Mouse (Mus musculus) adrenal gland (tissue): ENCODE data around the gene Hirip3.

Experiments
- intact Hi-C: fragments of 180-260 bp; cut with DNase I; formaldehyde crosslinking; loops from one replicate; pipeline ENCODE4 v1.15.1; 2025

Hirip3 gene

GRCm38 (mm10) chr7:126853454-126853853 lies 8.3 kb upstream of the Hirip3 start:
- intact Hi-C loops: no loop called here

DNA sequence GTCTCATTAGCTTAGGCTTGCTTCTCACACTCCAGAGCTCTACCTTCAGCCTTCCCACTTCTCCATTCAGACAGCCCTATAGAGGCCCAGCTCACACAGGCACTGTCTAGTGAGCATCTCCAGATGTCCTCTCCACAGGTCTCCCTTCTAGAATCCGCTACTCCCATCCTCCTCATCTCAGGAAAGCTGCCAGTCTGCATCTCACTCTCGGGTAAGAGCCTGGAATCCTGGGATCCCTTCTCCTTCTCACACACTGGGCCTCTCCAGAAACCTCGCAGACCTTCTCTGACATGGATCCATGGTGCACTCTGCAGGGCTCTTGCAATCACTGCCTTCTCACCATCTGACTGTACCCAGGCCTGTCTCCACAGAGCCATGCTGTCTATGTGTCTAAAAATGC lies 6.1 kb upstream of the Hirip3 start:
- intact Hi-C loops: no loop called here

DNA sequence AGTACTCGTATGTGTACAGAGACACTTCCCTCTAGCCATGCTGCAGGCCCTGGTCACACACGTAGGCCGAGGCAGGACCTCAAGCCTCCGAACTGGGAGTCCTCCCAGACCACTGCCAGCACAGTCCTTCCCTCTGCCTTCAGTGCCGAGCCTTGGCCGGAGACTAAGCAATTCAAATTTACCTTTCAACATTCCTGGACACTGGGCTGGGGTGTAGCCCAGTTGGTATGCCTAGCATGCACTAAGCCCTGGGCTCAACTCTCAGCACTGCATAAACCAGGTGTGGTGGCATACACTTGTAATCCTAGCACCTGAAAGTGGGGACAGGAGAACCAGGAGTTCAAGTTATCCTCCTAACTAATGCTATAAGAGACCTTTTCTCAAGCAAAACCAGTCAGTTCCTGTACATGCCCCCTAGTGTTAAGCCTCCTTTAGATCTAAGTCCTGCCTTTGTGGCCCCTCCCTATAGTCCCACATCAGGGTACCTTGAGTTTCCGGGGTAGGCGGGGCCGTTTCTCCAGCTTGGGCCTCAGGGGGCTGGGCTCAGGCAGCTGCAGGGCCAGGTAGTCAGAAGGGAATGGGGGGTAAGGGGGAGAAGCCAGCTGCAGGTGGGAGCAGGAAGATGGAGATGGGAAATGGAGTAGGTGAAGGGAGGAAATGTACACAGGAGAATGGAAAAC lies 4.9 kb upstream of the Hirip3 start:
- intact Hi-C loops: no loop called here

DNA sequence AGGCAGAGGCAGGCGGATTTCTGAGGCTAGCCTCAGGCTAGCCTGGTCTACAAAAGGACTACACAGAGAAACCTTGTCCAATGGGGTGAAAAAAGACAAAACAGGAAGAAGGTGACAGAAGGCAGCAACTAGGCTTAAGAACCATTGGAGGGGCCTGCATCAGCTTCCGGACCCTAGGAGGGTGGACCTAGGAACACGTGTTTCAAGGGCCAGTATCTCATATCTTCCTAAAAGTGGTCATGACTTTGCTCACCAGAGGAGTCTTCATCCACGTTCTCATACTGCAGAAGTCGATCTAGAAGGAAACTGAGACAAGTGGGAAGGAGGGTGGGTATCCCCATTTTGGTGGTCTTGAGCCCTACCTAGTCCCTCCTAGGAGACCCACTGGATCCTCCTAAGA lies 785 bp upstream of the Hirip3 start:
- intact Hi-C loops: no loop called here

GRCm38 (mm10) chr7:126862147-126862784 lies 494 bp downstream of the Hirip3 start, which contains the start of gene Ino80e:
TSS of gene Ino80e (minus strand) at chr7:126862377.
- intact Hi-C loops: no loop called here

DNA sequence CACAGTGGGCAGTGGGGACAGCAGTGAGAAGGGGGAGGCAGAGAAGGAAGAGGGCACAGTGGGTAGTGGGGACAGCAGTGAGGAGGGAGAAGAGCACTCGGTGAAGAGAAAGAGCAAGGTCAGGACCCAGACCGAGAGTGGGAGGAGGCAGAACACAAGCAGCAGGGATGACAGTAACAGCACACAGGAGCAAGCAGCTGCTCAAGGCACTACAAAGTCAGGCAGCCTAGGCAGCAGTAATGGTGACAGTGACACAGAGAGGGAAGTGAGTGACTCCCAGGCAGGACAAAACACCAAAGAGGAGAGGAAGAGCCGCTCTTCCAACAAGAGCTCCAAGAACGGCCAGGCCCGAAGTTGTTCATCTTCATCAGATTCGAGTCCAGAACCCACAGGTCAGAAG lies 2.0 kb downstream of the Hirip3 start:
- intact Hi-C loops: no loop called here

- intact Hi-C loops: no loop called here
Observed at GRCm38 (mm10) chr7:126867534-126867933, 5.8 kb downstream of the Hirip3 start.

GRCm38 (mm10) chr7:126868003-126868402 lies 6.2 kb downstream of the Hirip3 start:
- intact Hi-C loops: no loop called here

DNA sequence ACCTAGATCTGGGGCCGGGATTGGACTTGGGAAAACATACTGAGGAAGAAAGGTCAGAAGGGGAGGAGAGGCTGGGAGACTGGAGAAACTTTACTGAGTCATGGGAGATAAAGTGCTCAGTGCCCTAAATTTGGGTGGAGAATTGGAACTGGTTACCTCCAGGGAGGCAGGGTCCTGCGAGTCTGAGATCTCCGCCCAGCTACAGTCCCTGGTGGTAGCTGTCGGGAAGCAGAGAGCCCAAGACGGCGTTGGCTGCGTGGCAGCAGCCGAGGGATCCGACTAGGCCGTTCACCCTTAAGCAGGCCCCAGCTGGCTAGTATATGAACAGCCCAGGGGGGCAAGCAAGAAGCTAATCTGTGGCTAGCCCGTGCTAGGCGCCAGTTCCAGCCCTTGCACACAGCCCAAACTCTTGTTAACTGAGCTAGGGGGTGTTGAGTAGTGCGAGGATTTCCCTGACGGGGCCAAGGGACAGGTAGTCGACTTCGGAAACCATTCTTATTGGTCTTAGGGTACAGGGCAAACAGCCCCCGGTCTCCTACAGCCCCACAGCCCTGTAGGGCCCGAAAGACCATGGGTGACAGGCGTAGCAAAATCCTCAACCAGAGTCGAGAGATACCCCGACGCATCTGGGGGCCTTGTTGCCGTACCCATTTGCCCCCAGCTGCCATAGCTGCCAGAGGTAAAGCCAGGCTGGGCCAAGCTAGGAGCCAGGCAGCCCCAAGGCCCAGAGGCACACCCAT lies 8.2 kb downstream of the Hirip3 start:
- intact Hi-C loops: no loop called here

GRCm38 (mm10) chr7:126870520-126870891 lies 8.7 kb downstream of the Hirip3 start:
- intact Hi-C loops: no loop called here

GRCm38 (mm10) chr7:126877239-126877638 lies 15.5 kb downstream of the Hirip3 start:
- intact Hi-C loops: no loop called here

DNA sequence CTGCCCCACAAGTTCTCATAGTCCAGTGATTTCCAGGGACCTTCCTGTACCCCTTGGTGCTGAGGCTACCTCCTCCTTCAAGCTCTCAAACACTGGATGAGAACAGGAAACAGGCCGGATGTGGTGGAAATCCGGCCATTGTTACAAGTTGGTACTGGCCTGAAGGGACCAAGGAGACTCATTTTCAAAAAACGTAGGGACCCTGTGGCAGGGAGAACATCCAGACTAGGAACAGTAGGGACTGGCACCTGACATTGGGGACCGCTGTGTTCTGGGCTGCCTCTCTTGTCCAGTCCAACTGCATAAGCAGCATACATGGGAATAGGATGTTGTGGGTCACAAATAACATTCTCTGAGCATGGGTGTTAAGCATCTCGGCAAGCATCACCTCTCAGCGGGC lies 19.3 kb downstream of the Hirip3 start:
- intact Hi-C loops: no loop called here

GRCm38 (mm10) chr7:126883731-126884181 lies 22.0 kb downstream of the Hirip3 start:
- intact Hi-C loops: no loop called here

GRCm38 (mm10) chr7:126884286-126885164 lies 22.8 kb downstream of the Hirip3 start, which contains the start of gene Taok2:
TSS of gene Taok2 (minus strand) at chr7:126884703.
- intact Hi-C loops: loop anchor here (5.0 kb wide), 1 partner anchor 43 kb away; the partner anchor contains the start of gene Kctd13

DNA sequence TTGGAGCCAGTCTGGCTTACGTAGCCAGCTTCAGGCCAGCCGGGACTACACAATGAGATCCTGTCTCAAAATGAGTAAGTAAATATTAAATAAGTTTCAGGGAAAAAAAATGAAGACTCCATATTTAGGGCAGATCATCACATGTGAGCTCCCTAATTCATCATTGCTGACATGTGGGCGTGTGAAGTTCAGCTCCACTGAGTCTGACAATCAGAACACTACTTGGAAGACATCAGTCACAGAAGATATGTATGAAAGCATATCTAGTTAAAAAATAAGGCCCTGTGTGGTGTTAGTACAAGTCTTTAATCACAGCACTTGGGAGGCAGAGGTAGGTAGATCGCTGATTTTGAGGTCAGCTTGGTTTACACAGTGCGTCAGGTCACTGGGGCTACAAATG lies 25.5 kb downstream of the Hirip3 start:
- intact Hi-C loops: loop anchor here (5.0 kb wide), 1 partner anchor 40 kb away; the partner anchor contains the start of gene Kctd13

- intact Hi-C loops: loop anchor here (5.0 kb wide), 1 partner anchor 38 kb away; the partner anchor contains the start of gene Kctd13
Observed at GRCm38 (mm10) chr7:126888852-126889251, 27.1 kb downstream of the Hirip3 start.

GRCm38 (mm10) chr7:126896912-126897311 lies 35.1 kb downstream of the Hirip3 start:
- intact Hi-C loops: no loop called here

DNA sequence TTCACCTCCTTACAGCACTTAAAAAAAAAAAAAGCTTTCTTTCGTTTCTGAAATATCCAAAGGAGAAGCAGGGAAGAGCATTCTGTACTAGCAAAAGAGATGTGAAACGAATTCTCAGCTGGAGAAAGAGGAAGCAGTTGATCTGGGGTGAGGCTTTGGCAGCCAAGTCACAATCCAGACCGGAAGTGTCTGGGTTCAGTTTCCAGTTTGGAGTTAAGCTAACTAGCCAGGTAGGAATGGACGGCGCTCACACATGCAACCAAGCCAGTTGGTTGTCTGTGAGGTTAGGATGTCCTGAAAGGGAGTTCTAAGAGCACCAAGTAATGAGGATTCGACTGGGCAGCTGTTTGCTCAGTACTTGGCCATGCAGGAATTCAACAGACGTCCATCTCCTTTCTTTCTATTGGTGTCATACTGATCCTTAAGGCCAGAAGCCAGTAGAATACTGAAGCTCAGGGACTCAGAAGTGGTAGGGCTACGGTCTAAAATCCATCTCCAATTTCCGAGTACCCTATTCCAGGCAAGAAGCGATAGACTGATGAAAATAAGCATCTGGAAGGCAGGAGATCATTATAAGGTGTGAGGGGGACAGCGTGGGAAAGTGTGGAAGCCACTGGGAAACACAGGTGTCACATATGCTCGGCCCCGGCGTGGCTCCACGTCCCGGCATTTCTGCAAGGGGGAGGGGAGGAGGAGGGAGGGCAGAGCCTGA lies 35.8 kb downstream of the Hirip3 start:
- intact Hi-C loops: no loop called here

DNA sequence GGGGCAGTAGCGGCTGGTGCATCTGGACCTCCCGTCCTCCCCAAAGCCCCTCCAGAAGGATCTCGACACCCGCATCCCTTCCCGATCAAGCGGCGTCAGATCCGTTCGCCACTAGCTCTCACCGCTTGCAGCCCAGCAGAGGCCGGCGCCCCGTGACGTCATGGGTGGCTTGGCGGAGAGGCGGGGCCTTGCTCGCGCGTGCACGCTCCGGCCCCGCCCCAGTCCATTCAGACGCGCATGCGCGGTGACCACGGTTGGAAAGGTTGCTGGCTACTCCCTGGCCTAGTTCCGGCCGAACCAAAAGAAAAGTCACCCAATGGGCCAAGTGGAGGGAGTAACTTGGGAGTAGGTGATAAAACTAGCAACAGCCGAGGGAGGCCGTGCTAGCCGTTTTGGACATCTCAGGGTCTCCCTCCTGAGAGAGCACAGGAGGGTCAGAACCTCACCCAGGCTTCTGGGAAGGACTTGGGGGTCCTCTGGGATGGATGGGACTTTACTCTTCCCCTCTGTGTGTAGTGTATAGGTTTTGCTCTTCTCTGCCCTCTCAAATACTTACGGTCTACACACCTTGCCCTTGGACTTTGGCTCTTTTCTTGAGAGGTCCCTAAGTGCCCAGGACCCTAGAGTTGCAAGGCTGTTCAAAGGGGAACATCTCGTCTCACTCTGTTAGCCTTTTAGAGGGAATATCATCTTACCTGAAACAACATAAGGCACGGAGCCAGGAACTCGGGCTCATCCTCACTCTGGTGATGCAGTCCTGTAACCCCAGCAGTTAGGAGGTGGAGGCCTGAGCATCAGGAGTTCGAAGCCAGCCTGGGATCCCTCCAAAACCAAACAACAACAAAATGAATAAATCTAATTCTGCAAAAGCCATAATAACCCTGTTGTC lies 36.6 kb downstream of the Hirip3 start:
- intact Hi-C loops: no loop called here
